8 mouse cellular contexts compared by ENCODE assay signal in the genomic region with DNA sequence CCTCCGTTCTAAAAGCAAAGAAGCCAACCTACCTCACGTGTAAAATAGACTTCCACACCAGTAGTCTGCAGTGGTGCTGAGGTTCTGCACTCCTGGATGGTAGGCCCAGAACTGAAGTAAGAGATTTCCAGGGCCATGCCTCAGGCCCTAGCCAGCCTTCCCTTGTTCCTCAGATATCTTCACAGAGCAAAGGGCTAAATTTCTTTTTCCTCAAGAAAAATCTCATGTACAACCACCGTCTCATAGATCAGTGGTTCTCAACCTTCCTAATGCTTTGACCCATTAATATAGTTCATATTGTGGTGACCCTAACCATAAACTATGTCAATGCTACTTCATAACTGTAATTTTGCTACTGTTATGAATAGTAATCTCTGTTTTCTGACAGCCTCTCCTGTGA.
DNase-seq lines count a peak whose midpoint lies in the region; ATAC-seq and TF ChIP-seq lines count a peak whose summit lies in the region.

No protein-coding gene starts in this region.

- H3K79me2 ChIP-seq in C2C12 (ENCODE audit: control insufficient read depth, insufficient read depth) = peaks cover 41% of the 10 kb centered on the region

- no peaks in the 10 kb centered on the region for H3K36me3 ChIP-seq in heart, embryonic 10.5 days
- H3K36me3 ChIP-seq in C2C12 (ENCODE audit: control insufficient read depth, insufficient read depth) = no peaks in the 10 kb centered on the region
- no peaks in the 10 kb centered on the region for H3K36me3 ChIP-seq in forebrain, embryonic 16.5 days (ENCODE audit: control insufficient read depth, insufficient read depth)
- no peaks in the 10 kb centered on the region for H3K36me3 ChIP-seq in liver, embryonic 15.5 days (replicated peaks)

- peaks cover 35% of the 10 kb centered on the region for H3K79me3 ChIP-seq in C2C12 (ENCODE audit: low read depth)

- H3ac ChIP-seq in C2C12 (ENCODE audit: control insufficient read depth, insufficient read length, low read depth) = peak overlapping the region; percentile 12

- H3K4me3 ChIP-seq in heart, embryonic 10.5 days = peak overlapping the region; percentile 99
- no peak overlapping the region for H3K4me3 ChIP-seq in C2C12 (ENCODE audit: insufficient read depth, poor library complexity, severe bottlenecking)
- no peak overlapping the region for H3K4me3 ChIP-seq in forebrain, embryonic 16.5 days (replicated peaks; ENCODE audit: low read length)
- peak overlapping the region; percentile 96 for H3K4me3 ChIP-seq in liver, embryonic 15.5 days (replicated peaks)

- no peak for TF ChIP-seq CTCF in C2C12 (IDR thresholded peaks at IDR 0.05; ENCODE audit: control insufficient read depth, insufficient read depth, insufficient read length)

- peaks cover 18% of the 10 kb centered on the region for H3K27me3 ChIP-seq in heart, embryonic 10.5 days (ENCODE audit: insufficient read depth, poor library complexity, severe bottlenecking)
- no peaks in the 10 kb centered on the region for H3K27me3 ChIP-seq in C2C12 (ENCODE audit: control insufficient read depth, insufficient read depth, insufficient read length)
- no peaks in the 10 kb centered on the region for H3K27me3 ChIP-seq in forebrain, embryonic 16.5 days (replicated peaks; ENCODE audit: control insufficient read depth, insufficient read depth, low read length)
- H3K27me3 ChIP-seq in liver, embryonic 15.5 days = no peaks in the 10 kb centered on the region

- no peak for DNase-seq in heart, embryonic 10.5 days (ENCODE audit: low spot score)
- DNase-seq in heart, postnatal 36 days = no peak
- DNase-seq in ovary, postnatal 14 days (ENCODE audit: low spot score) = no peak
- DNase-seq in spleen, postnatal 4 days (ENCODE audit: low spot score in 2 of 2) = no peak
- DNase-seq in frontal cortex, postnatal 14 days (ENCODE audit: low spot score in 2 of 2) = no peak

- no peak overlapping the region for H3K9ac ChIP-seq in forebrain, embryonic 16.5 days (replicated peaks; ENCODE audit: low read depth, low read length)
- H3K9ac ChIP-seq in liver, embryonic 15.5 days = no peak overlapping the region

- peak overlapping the region; percentile 83; the same call in 1 of the 2 replicates for H3K27ac ChIP-seq in heart, embryonic 10.5 days
- H3K27ac ChIP-seq in forebrain, embryonic 16.5 days (ENCODE audit: low read length) = no peak overlapping the region
- H3K27ac ChIP-seq in liver, embryonic 15.5 days (replicated peaks) = no peak overlapping the region

- intact Hi-C loops in heart, postnatal 36 days (cut with DNase I) = loop anchor here (5.0 kb wide), 1 partner anchor 212 kb away; no protein-coding TSS in a partner anchor

- no peaks in the 10 kb centered on the region for H3K9me3 ChIP-seq in heart, embryonic 10.5 days
- no peaks in the 10 kb centered on the region for H3K9me3 ChIP-seq in forebrain, embryonic 16.5 days (ENCODE audit: control insufficient read depth, low read length)
- H3K9me3 ChIP-seq in liver, embryonic 15.5 days (replicated peaks) = no peaks in the 10 kb centered on the region

- peaks cover 31% of the 10 kb centered on the region for H3K4me1 ChIP-seq in heart, embryonic 10.5 days
- peaks cover 42% of the 10 kb centered on the region for H3K4me1 ChIP-seq in forebrain, embryonic 16.5 days (replicated peaks; ENCODE audit: control insufficient read depth, insufficient read depth, low read length)
- peaks cover 29% of the 10 kb centered on the region for H3K4me1 ChIP-seq in liver, embryonic 15.5 days (replicated peaks)

- 33% methylated on average over 3 of the region's 3 CpGs for WGBS in heart, embryonic 10.5 days
- WGBS in forebrain, embryonic 16.5 days = 34% methylated on average over 3 of the region's 3 CpGs
- WGBS in liver, embryonic 15.5 days (ENCODE audit: insufficient replicate concordance) = 22% methylated on average over 3 of the region's 3 CpGs

- no peak for ATAC-seq in forebrain, embryonic 16.5 days
- no peak for ATAC-seq in liver, embryonic 15.5 days (ENCODE audit: insufficient read depth)

- peak overlapping the region; percentile 48 for H3K4me2 ChIP-seq in forebrain, embryonic 16.5 days (ENCODE audit: low read length)
- H3K4me2 ChIP-seq in liver, embryonic 15.5 days = peak overlapping the region; percentile 84

TF ChIP-seq in C2C12, 6 proteins besides CTCF, POLR2A, EP300 and RAD21:
- TF ChIP-seq MYOG (IDR thresholded peaks at IDR 0.05; ENCODE audit: control insufficient read depth, extremely low read depth, insufficient read length) (no peak), MYOD1 (IDR thresholded peaks at IDR 0.05; ENCODE audit: control insufficient read depth, insufficient read length, low read depth) (no peak), USF1 (IDR thresholded peaks at IDR 0.05; ENCODE audit: low read depth) (no peak), FOSL1 (IDR thresholded peaks at IDR 0.05; ENCODE audit: insufficient read depth, low read length, poor library complexity, severe bottlenecking) (no peak), CEBPB (IDR thresholded peaks at IDR 0.05; ENCODE audit: low read depth) (no peak), MAX (IDR thresholded peaks at IDR 0.05) (no peak)

Comparison
In these comparisons a context has a peak if more than half of its experiments do, and no peak if none do; other contexts are left out.
1. H3K4me3 ChIP-seq: peak in heart, embryonic 10.5 days (single experiment) and liver, embryonic 15.5 days (single experiment); none in C2C12 (single experiment) and forebrain, embryonic 16.5 days (single experiment).